Comparison of ENCODE assay signal across 8 mouse cellular contexts in genomic region chr8:127495226-127495780, GRCm38 (mm10).
DNase-seq lines count a peak whose midpoint lies in the region.

No protein-coding gene starts in this region.

- peak; percentile 18 to 38 for DNase-seq in adrenal gland, postnatal 36 days
- no peak for DNase-seq in adrenal gland, adult 18-20 months (ENCODE audit: low spot score in 2 of 2)
- peak; percentile 35 for DNase-seq in lung, postnatal 36 days
- no peak for DNase-seq in lung, postnatal 25 days (ENCODE audit: low spot score)
- peak; percentile 27 for DNase-seq in kidney, postnatal 14 days
- peak; percentile 62 for DNase-seq in thymus, postnatal 25 days
- no peak for DNase-seq in left cerebral cortex, postnatal 25 days (ENCODE audit: low spot score in 2 of 2)
- no peak for DNase-seq in ovary, postnatal 36 days (ENCODE audit: low spot score)

- intact Hi-C loops in left cerebral cortex, postnatal 25 days (cut with DNase I), result no loop called here

Comparison
In these comparisons a context has a peak if more than half of its experiments do, and no peak if none do; other contexts are left out.
1. DNase-seq: peak in adrenal gland, postnatal 36 days (2 of 2), lung, postnatal 36 days (single experiment), kidney, postnatal 14 days (single experiment) and thymus, postnatal 25 days (single experiment); none in adrenal gland, adult 18-20 months (0 of 2), lung, postnatal 25 days (single experiment), left cerebral cortex, postnatal 25 days (0 of 2) and ovary, postnatal 36 days (single experiment).